Mouse (Mus musculus) stomach, embryonic 16.5 days (tissue): ENCODE measurements around the gene Cage1. TPM values are rescaled to one million over a fixed set of nuclear protein-coding genes. Genes with fewer than 3 reads are reported as not detected.
A peak's percentile ranks its signal among the peaks of the same experiment; 100 is the strongest.

Experiments
- ATAC-seq: fragments of 200-750 bp; cut with Nextera tagmentation; 2 replicates; pipeline ENCODE4 v1.8.0; 2017; ENCODE audit warnings: moderate number of reproducible peaks, moderate TSS enrichment; ENCODE audit not compliant: insufficient read depth, low FRiP score
- H3K27ac ChIP-seq: fragments of 300-500 bp; sonication (generic); 2 replicates; pipeline ENCODE4 v1.5.1; 2014; ENCODE audit warnings: low read length
- H3K27me3 ChIP-seq: fragments of 300-500 bp; sonication (generic); 2 replicates; pipeline ENCODE4 v1.6.1; 2014; ENCODE audit warnings: low read length, control low read depth, mixed read lengths; ENCODE audit not compliant: control insufficient read depth, insufficient read depth
- H3K36me3 ChIP-seq: fragments of 300-500 bp; sonication (generic); 2 replicates; pipeline ENCODE4 v1.6.1; 2014; ENCODE audit warnings: low read length; ENCODE audit not compliant: control insufficient read depth, insufficient read depth
- H3K4me1 ChIP-seq: fragments of 300-500 bp; sonication (generic); 2 replicates; pipeline ENCODE4 v1.6.1; 2014; ENCODE audit warnings: low read length, control low read depth, mixed read lengths; ENCODE audit not compliant: control insufficient read depth, insufficient read depth
- H3K4me2 ChIP-seq: fragments of 300-500 bp; sonication (generic); 2 replicates; pipeline ENCODE4 v1.6.1; 2014; ENCODE audit warnings: low read depth, low read length, mixed read lengths
- H3K4me3 ChIP-seq: fragments of 300-500 bp; sonication (generic); replicated peaks from 2 replicates; pipeline ENCODE4 v1.5.1; 2014; ENCODE audit warnings: mild to moderate bottlenecking, low read length
- H3K9ac ChIP-seq: fragments of 300-500 bp; sonication (generic); 2 replicates; pipeline ENCODE4 v1.6.1; 2014; ENCODE audit warnings: low read length
- H3K9me3 ChIP-seq: fragments of 300-500 bp; sonication (generic); replicated peaks from 2 replicates; pipeline ENCODE4 v1.6.1; 2016; ENCODE audit warnings: low read length, control low read depth; ENCODE audit not compliant: control insufficient read depth
- WGBS: fragments of 180-500 bp; shearing (Covaris S2); extraction: QIAGEN DNeasy Blood & Tissue Kit; methylation state at CpG from one replicate; pipeline ENCODE4 v1.1.7; 2014; 5-methylcytosine and 5-hydroxymethylcytosine counted together
- microRNA-seq: library from miRNA; unstranded; fragments of <30 nt; microRNA quantifications from one replicate; pipeline ENCODE4, GENCODE M21; 2016
- polyA plus RNA-seq: library from polyadenylated mRNA; unstranded; fragments of >200 nt; fragmentation: Nextera tagmentation; extraction: Ambion mirVana; gene quantifications from 2 replicates; pipeline ENCODE4 v1.2.1, GENCODE M21; 2015

Gene Cage1
- polyA plus RNA-seq, 1 experiment from 2014 or later = 0.72 TPM

- H3K9ac ChIP-seq = peak overlapping the region; percentile 69
- H3K4me2 ChIP-seq = peak overlapping the region; percentile 61
- no peaks in the 10 kb centered on the region for H3K9me3 ChIP-seq
- WGBS = 48% methylated on average over 20 of the region's 20 CpGs
- H3K27ac ChIP-seq = no peak overlapping the region
- no peak for ATAC-seq
- peaks cover 19% of the 10 kb centered on the region for H3K4me1 ChIP-seq
- H3K4me3 ChIP-seq = peak overlapping the region; percentile 47
- no peaks in the 10 kb centered on the region for H3K27me3 ChIP-seq
- H3K36me3 ChIP-seq = no peaks in the 10 kb centered on the region
Observed at GRCm38 (mm10) chr13:37964128-37965087, 72.5 kb downstream of the Cage1 start.

- H3K9ac ChIP-seq = peak overlapping the region; percentile 69
- H3K4me2 ChIP-seq = peak overlapping the region; percentile 61
- peak overlapping the region; percentile 47 for H3K4me3 ChIP-seq
- H3K4me1 ChIP-seq = peaks cover 16% of the 10 kb centered on the region
- ATAC-seq = peak; percentile 58; the same call in 1 of the 2 replicates
- no peaks in the 10 kb centered on the region; the same call in 1 of the 2 replicates for H3K36me3 ChIP-seq
- no peak overlapping the region for H3K27ac ChIP-seq
- H3K9me3 ChIP-seq = peaks cover 6% of the 10 kb centered on the region; the same call in 1 of the 2 replicates
- 5% methylated on average over 12 of the region's 12 CpGs for WGBS
- H3K27me3 ChIP-seq = no peaks in the 10 kb centered on the region
Observed at GRCm38 (mm10) chr13:37963354-37964007, 73.4 kb downstream of the Cage1 start.

GRCm38 (mm10) chr13:37962541-37962940, 74.3 kb downstream of the Cage1 start:
- Histone ChIP-seq H3K4me2 (no peak overlapping the region), H3K27ac (no peak overlapping the region), H3K27me3 (no peaks in the 10 kb centered on the region), H3K4me1 (peaks cover 15% of the 10 kb centered on the region), H3K9me3 (peaks cover 11% of the 10 kb centered on the region; the same call in 1 of the 2 replicates), H3K9ac (no peak overlapping the region), H3K4me3 (no peak overlapping the region), H3K36me3 (no peaks in the 10 kb centered on the region; the same call in 1 of the 2 replicates)
- ATAC-seq = no peak
- WGBS = 69% methylated on average over 9 of the region's 9 CpGs

GRCm38 (mm10) chr13:37959936-37960335, 76.9 kb downstream of the Cage1 start:
- Histone ChIP-seq H3K27ac (no peak overlapping the region), H3K4me2 (no peak overlapping the region), H3K27me3 (no peaks in the 10 kb centered on the region), H3K36me3 (no peaks in the 10 kb centered on the region; the same call in 1 of the 2 replicates), H3K9ac (no peak overlapping the region), H3K9me3 (peaks cover 11% of the 10 kb centered on the region; the same call in 1 of the 2 replicates), H3K4me1 (no peaks in the 10 kb centered on the region; the same call in 1 of the 2 replicates), H3K4me3 (no peak overlapping the region)
- ATAC-seq = no peak
- 83% methylated on average over 7 of the region's 7 CpGs for WGBS

GRCm38 (mm10) chr13:37959239-37959907, 77.5 kb downstream of the Cage1 start:
- no peaks in the 10 kb centered on the region for H3K27me3 ChIP-seq
- H3K4me2 ChIP-seq = no peak overlapping the region
- no peaks in the 10 kb centered on the region; the same call in 1 of the 2 replicates for H3K36me3 ChIP-seq
- no peak for ATAC-seq
- WGBS = 79% methylated on average over 15 of the region's 15 CpGs
- no peaks in the 10 kb centered on the region for H3K4me1 ChIP-seq
- H3K27ac ChIP-seq = no peak overlapping the region
- H3K9me3 ChIP-seq = peaks cover 11% of the 10 kb centered on the region; the same call in 1 of the 2 replicates
- H3K4me3 ChIP-seq = no peak overlapping the region
- no peak overlapping the region for H3K9ac ChIP-seq

GRCm38 (mm10) chr13:37958498-37959238, 78.2 kb downstream of the Cage1 start:
- ATAC-seq = no peak; the same call in 1 of the 2 replicates
- Histone ChIP-seq H3K4me2 (no peak overlapping the region), H3K9me3 (peaks cover 11% of the 10 kb centered on the region; the same call in 1 of the 2 replicates), H3K4me3 (no peak overlapping the region), H3K27me3 (no peaks in the 10 kb centered on the region), H3K36me3 (no peaks in the 10 kb centered on the region; the same call in 1 of the 2 replicates), H3K4me1 (no peaks in the 10 kb centered on the region), H3K27ac (no peak overlapping the region), H3K9ac (no peak overlapping the region)
- 85% methylated on average over 18 of the region's 18 CpGs for whole genome bisulfite sequencing

Small RNAs within 50 kb of the gene (microRNA-seq; reads per million reads assigned to microRNA genes)
- gene Gm27387 = not detected

Other genes with a start within 250 kb of the Cage1 start
- 143 and 145 TPM in 2 replicates for gene Ssr1, start 42.9 kb downstream of the Cage1 start, polyA plus RNA-seq
- 43.9 and 45.6 TPM in 2 replicates for gene Riok1, start 74 bp downstream of the Cage1 start, polyA plus RNA-seq
- 36.4 and 45.1 TPM in 2 replicates for gene Dsp, start 114.2 kb upstream of the Cage1 start, polyA plus RNA-seq
- gene Snrnp48, start 167.9 kb upstream of the Cage1 start, polyA plus RNA-seq = 31.7 and 34.2 TPM in 2 replicates